Mouse (Mus musculus): Measurements from ENCODE around the gene Atp2b1.

GRCm38 (mm10) chr10:98906941-98907549 is 7.2 kb upstream of the Atp2b1 start:
- TF ChIP-seq CTCF (IDR thresholded peaks at IDR 0.05; ENCODE audit: control insufficient read depth, insufficient read depth, low read length): no peak
- TF ChIP-seq POLR2A (IDR thresholded peaks at IDR 0.05; ENCODE audit: borderline replicate concordance, control insufficient read depth, low read depth, low read length): no peak

Data from bone marrow, adult 2 months (tissue).